Mouse (Mus musculus): ENCODE measurements around the gene D11Wsu47e. TPM values are rescaled to one million over a fixed set of nuclear protein-coding genes. Genes with fewer than 3 reads are reported as not detected.

The D11Wsu47e gene
- total RNA-seq, 2 experiments from 2014 or later: 12.6 to 13.5 TPM

GRCm38 (mm10) chr11:113661835-113662351 is 22.3 kb upstream of the D11Wsu47e start:
- intact Hi-C loops (cut with DNase I): no loop called here
- DNase-seq (ENCODE audit: low spot score in 2 of 2): no peak

GRCm38 (mm10) chr11:113664279-113664678 is 19.9 kb upstream of the D11Wsu47e start:
- intact Hi-C loops (cut with DNase I): no loop called here
- DNase-seq (ENCODE audit: low spot score in 2 of 2): no peak

- intact Hi-C loops (cut with DNase I): no loop called here
- no peak for DNase-seq (ENCODE audit: low spot score in 2 of 2)
Measured at GRCm38 (mm10) chr11:113666205-113666604, 18.0 kb upstream of the D11Wsu47e start.

GRCm38 (mm10) chr11:113666648-113667047 is 17.6 kb upstream of the D11Wsu47e start:
- DNase-seq (ENCODE audit: low spot score in 2 of 2): no peak
- intact Hi-C loops (cut with DNase I): no loop called here

- intact Hi-C loops (cut with DNase I): no loop called here
- DNase-seq (ENCODE audit: low spot score in 2 of 2): no peak
Measured at GRCm38 (mm10) chr11:113667122-113667521, 17.1 kb upstream of the D11Wsu47e start.

- intact Hi-C loops (cut with DNase I): no loop called here
- no peak for DNase-seq (ENCODE audit: low spot score in 2 of 2)
Measured at GRCm38 (mm10) chr11:113667704-113668103, 16.5 kb upstream of the D11Wsu47e start.

- DNase-seq (ENCODE audit: low spot score in 2 of 2): peak in 1 of 2 experiments; percentile 48
- intact Hi-C loops (cut with DNase I): no loop called here
Measured at GRCm38 (mm10) chr11:113668857-113669256, 15.4 kb upstream of the D11Wsu47e start.

GRCm38 (mm10) chr11:113669711-113670110 is 14.5 kb upstream of the D11Wsu47e start:
- no peak for DNase-seq (ENCODE audit: low spot score in 2 of 2)
- intact Hi-C loops (cut with DNase I): no loop called here

- DNase-seq (ENCODE audit: low spot score in 2 of 2): peak in 1 of 2 experiments; percentile 59
- intact Hi-C loops (cut with DNase I): no loop called here
Measured at GRCm38 (mm10) chr11:113673614-113674013, 10.6 kb upstream of the D11Wsu47e start.

GRCm38 (mm10) chr11:113674595-113674994 is 9.6 kb upstream of the D11Wsu47e start:
- intact Hi-C loops (cut with DNase I): no loop called here
- DNase-seq (ENCODE audit: low spot score in 2 of 2): no peak

- no peak for DNase-seq (ENCODE audit: low spot score in 2 of 2)
- intact Hi-C loops (cut with DNase I): no loop called here
Measured at GRCm38 (mm10) chr11:113676847-113677246, 7.4 kb upstream of the D11Wsu47e start.

- intact Hi-C loops (cut with DNase I): no loop called here
- no peak for DNase-seq (ENCODE audit: low spot score in 2 of 2)
Measured at GRCm38 (mm10) chr11:113677378-113677777, 6.8 kb upstream of the D11Wsu47e start.

GRCm38 (mm10) chr11:113678373-113678772 is 5.8 kb upstream of the D11Wsu47e start:
- no peak for DNase-seq (ENCODE audit: low spot score in 2 of 2)
- intact Hi-C loops (cut with DNase I): no loop called here

- intact Hi-C loops (cut with DNase I): no loop called here
Measured at GRCm38 (mm10) chr11:113680954-113681353, 3.3 kb upstream of the D11Wsu47e start.

GRCm38 (mm10) chr11:113681979-113682378 is 2.2 kb upstream of the D11Wsu47e start:
- intact Hi-C loops (cut with DNase I): loop anchor here (2.0 kb wide), 1 partner anchor 33 kb away; the partner anchor contains the start of gene Cog1
- no peak for DNase-seq (ENCODE audit: low spot score in 2 of 2)

More at GRCm38 (mm10) chr11:113680954-113681353, 3.3 kb upstream of the D11Wsu47e start:
- no peak for DNase-seq (ENCODE audit: low spot score in 2 of 2)

- intact Hi-C loops (cut with DNase I): loop anchor here (2.0 kb wide), 1 partner anchor 34 kb away; the partner anchor contains the start of gene Cog1
- no peak for DNase-seq (ENCODE audit: low spot score in 2 of 2)
Measured at GRCm38 (mm10) chr11:113682897-113683626, 1.1 kb upstream of the D11Wsu47e start.

- DNase-seq (ENCODE audit: low spot score in 2 of 2): no peak
- intact Hi-C loops (cut with DNase I): loop anchor here (2.0 kb wide), 1 partner anchor 35 kb away; the partner anchor contains the start of gene Cog1
Measured at GRCm38 (mm10) chr11:113683627-113683956, 620 bp upstream of the D11Wsu47e start.

- intact Hi-C loops (cut with DNase I): no loop called here
- no peak for DNase-seq (ENCODE audit: low spot score in 2 of 2)
Measured at GRCm38 (mm10) chr11:113684707-113685426, 655 bp downstream of the D11Wsu47e start.

GRCm38 (mm10) chr11:113687031-113687430 is 2.8 kb downstream of the D11Wsu47e start:
- no peak for DNase-seq (ENCODE audit: low spot score in 2 of 2)
- intact Hi-C loops (cut with DNase I): no loop called here

GRCm38 (mm10) chr11:113690506-113690905 is 6.3 kb downstream of the D11Wsu47e start:
- DNase-seq (ENCODE audit: low spot score in 2 of 2): peak; percentile 35 to 82
- intact Hi-C loops (cut with DNase I): no loop called here

- no peak for DNase-seq (ENCODE audit: low spot score in 2 of 2)
- intact Hi-C loops (cut with DNase I): no loop called here
Measured at GRCm38 (mm10) chr11:113691318-113691717, 7.1 kb downstream of the D11Wsu47e start.

Data from left cerebral cortex, postnatal 25 days (tissue).